Mouse (Mus musculus) ES-Bruce4 (cell line): ENCODE results near the gene Spred1. TPM values are rescaled to one million over a fixed set of nuclear protein-coding genes. Genes with fewer than 3 reads are reported as not detected.

Source experiments
- H3K27ac ChIP-seq: 2 replicates; pipeline ENCODE4 v1.5.1; 2012; ENCODE audit warnings: low read length, inconsistent platforms; ENCODE audit not compliant: insufficient read depth
- H3K27me3 ChIP-seq: 2 replicates; pipeline ENCODE4 v1.6.1; 2012; ENCODE audit warnings: mild to moderate bottlenecking, low read length, inconsistent platforms; ENCODE audit not compliant: control insufficient read depth, poor library complexity, insufficient read depth, severe bottlenecking
- H3K36me3 ChIP-seq: 2 replicates; pipeline ENCODE4 v1.6.1; 2012; ENCODE audit warnings: inconsistent platforms, mild to moderate bottlenecking, low read length, moderate library complexity; ENCODE audit not compliant: control insufficient read depth, poor library complexity, insufficient read depth, severe bottlenecking
- H3K4me1 ChIP-seq: one replicate; pipeline ENCODE4 v1.8.1; 2011; ENCODE audit warnings: low read length; ENCODE audit not compliant: control insufficient read depth, insufficient read depth
- H3K4me3 ChIP-seq: 2 replicates; pipeline ENCODE4 v1.5.1; 2011; ENCODE audit warnings: low read depth, mild to moderate bottlenecking, low read length
- H3K9ac ChIP-seq: 2 replicates; pipeline ENCODE4 v1.6.1; 2012; ENCODE audit warnings: low read depth, mild to moderate bottlenecking, inconsistent platforms; ENCODE audit not compliant: poor library complexity, severe bottlenecking
- H3K9me3 ChIP-seq: replicated peaks from 2 replicates; pipeline ENCODE4 v1.6.1; 2012; ENCODE audit warnings: mild to moderate bottlenecking, low read length, inconsistent platforms; ENCODE audit not compliant: control insufficient read depth, poor library complexity, insufficient read depth, severe bottlenecking
- CTCF ChIP-seq: IDR thresholded peaks from one replicate; pipeline ENCODE4 v1.8.1; 2011; ENCODE audit warnings: low read depth, low read length
- EP300 ChIP-seq: IDR thresholded peaks from 2 replicates; pipeline ENCODE4 v1.6.1; 2011; ENCODE audit warnings: low read depth, low read length; ENCODE audit not compliant: insufficient read depth
- POLR2A ChIP-seq: IDR thresholded peaks from one replicate; pipeline ENCODE4 v1.8.1; 2011; ENCODE audit warnings: low read length; ENCODE audit not compliant: insufficient read depth
- polyA plus RNA-seq: library from polyadenylated mRNA; stranded (reverse); fragments of >200 nt; gene quantifications from 2 replicates; pipeline ENCODE4 v1.2.4, GENCODE M21; 2011; ENCODE audit warnings: low read depth; ENCODE audit not compliant: missing spikeins, insufficient read depth, insufficient read length

Spred1 gene
- polyA plus RNA-seq, 1 experiment, result 43.1 TPM

- H3K9ac ChIP-seq, result no peak overlapping the region
- H3K4me3 ChIP-seq, result no peak overlapping the region
- H3K9me3 ChIP-seq, result no peaks in the 10 kb centered on the region
- H3K27me3 ChIP-seq, result no peaks in the 10 kb centered on the region
- TF ChIP-seq POLR2A (no peak), CTCF (no peak), EP300 (no peak)
- peaks cover 1% of the 10 kb centered on the region for H3K4me1 ChIP-seq
- no peaks in the 10 kb centered on the region for H3K36me3 ChIP-seq
- H3K27ac ChIP-seq, result no peak overlapping the region
Observed at GRCm38 (mm10) chr2:117113262-117113661, 7.9 kb upstream of the Spred1 start.

GRCm38 (mm10) chr2:117113762-117114161 lies 7.4 kb upstream of the Spred1 start:
- Histone ChIP-seq H3K36me3 (no peaks in the 10 kb centered on the region), H3K4me3 (no peak overlapping the region), H3K27ac (no peak overlapping the region), H3K4me1 (peaks cover 1% of the 10 kb centered on the region), H3K27me3 (no peaks in the 10 kb centered on the region), H3K9me3 (no peaks in the 10 kb centered on the region), H3K9ac (no peak overlapping the region)
- no peak for TF ChIP-seq CTCF

GRCm38 (mm10) chr2:117118516-117118915 lies 2.7 kb upstream of the Spred1 start:
- peak overlapping the region; percentile 68 for H3K9ac ChIP-seq
- H3K9me3 ChIP-seq, result no peaks in the 10 kb centered on the region
- H3K27ac ChIP-seq, result no peak overlapping the region
- H3K36me3 ChIP-seq, result no peaks in the 10 kb centered on the region
- H3K4me1 ChIP-seq, result peaks cover 1% of the 10 kb centered on the region
- H3K4me3 ChIP-seq, result no peak overlapping the region
- TF ChIP-seq EP300, result no peak
- no peak for TF ChIP-seq POLR2A
- no peak for TF ChIP-seq CTCF
- H3K27me3 ChIP-seq, result no peaks in the 10 kb centered on the region

- TF ChIP-seq CTCF, result no peak
- TF ChIP-seq EP300, result peak; percentile 95
- no peak for TF ChIP-seq POLR2A
- H3K4me3 ChIP-seq, result peak overlapping the region; percentile 55
- H3K4me1 ChIP-seq, result no peaks in the 10 kb centered on the region
- peak overlapping the region; percentile 68 for H3K9ac ChIP-seq
- no peaks in the 10 kb centered on the region for H3K9me3 ChIP-seq
- H3K36me3 ChIP-seq, result no peaks in the 10 kb centered on the region
- no peaks in the 10 kb centered on the region for H3K27me3 ChIP-seq
- peak overlapping the region; percentile 87 for H3K27ac ChIP-seq
Observed at GRCm38 (mm10) chr2:117119291-117120245, 1.6 kb upstream of the Spred1 start.

GRCm38 (mm10) chr2:117120246-117121211 lies 645 bp upstream of the Spred1 start:
- peak overlapping the region; percentile 87 for H3K27ac ChIP-seq
- peak overlapping the region; percentile 99 for H3K9ac ChIP-seq
- H3K4me1 ChIP-seq, result peaks cover 1% of the 10 kb centered on the region
- H3K36me3 ChIP-seq, result no peaks in the 10 kb centered on the region
- H3K9me3 ChIP-seq, result no peaks in the 10 kb centered on the region
- H3K4me3 ChIP-seq, result peak overlapping the region; percentile 55
- no peaks in the 10 kb centered on the region for H3K27me3 ChIP-seq
- TF ChIP-seq POLR2A (peak; percentile 26), CTCF (peak; percentile 0), EP300 (peak; percentile 32; the same call in 1 of the 2 replicates)
